Mouse (Mus musculus) limb, embryonic 11.5 days (tissue): ENCODE data around the gene Kdm7a. TPM values are rescaled to one million over a fixed set of nuclear protein-coding genes. Genes with fewer than 3 reads are reported as not detected.
A peak's percentile ranks its signal among the peaks of the same experiment; 100 is the strongest.

ENCODE experiments used
- ATAC-seq: fragments of 200-750 bp; cut with Nextera tagmentation; 2 replicates; pipeline ENCODE4 v1.8.0; 2017; ENCODE audit warnings: low read depth; ENCODE audit not compliant: insufficient number of reproducible peaks, low FRiP score, low TSS enrichment
- DNase-seq: peaks from one replicate; pipeline ENCODE4 v3.0.0-alpha.2; 2015; ENCODE audit warnings: low spot score
- H3K27ac ChIP-seq: fragments of 300-500 bp; sonication (generic); replicated peaks from 2 replicates; pipeline ENCODE4 v1.5.1; 2014; ENCODE audit warnings: low read depth, mild to moderate bottlenecking, low read length
- H3K27me3 ChIP-seq: fragments of 300-500 bp; sonication (generic); 2 replicates; pipeline ENCODE4 v1.6.1; 2014; ENCODE audit warnings: mild to moderate bottlenecking, low read length, mixed read lengths; ENCODE audit not compliant: control insufficient read depth, insufficient read depth
- H3K36me3 ChIP-seq: fragments of 300-500 bp; sonication (generic); 2 replicates; pipeline ENCODE4 v1.6.1; 2014; ENCODE audit warnings: mild to moderate bottlenecking, low read length, moderate library complexity, mixed read lengths; ENCODE audit not compliant: control insufficient read depth, insufficient read depth
- H3K4me1 ChIP-seq: fragments of 300-500 bp; sonication (generic); 2 replicates; pipeline ENCODE4 v1.6.1; 2014; ENCODE audit warnings: low read length, mixed read lengths; ENCODE audit not compliant: control insufficient read depth, insufficient read depth
- H3K4me2 ChIP-seq: fragments of 300-500 bp; sonication (generic); 2 replicates; pipeline ENCODE4 v1.6.1; 2014; ENCODE audit warnings: low read depth, mild to moderate bottlenecking, moderate library complexity; ENCODE audit not compliant: severe bottlenecking
- H3K4me3 ChIP-seq: fragments of 300-500 bp; sonication (generic); 2 replicates; pipeline ENCODE4 v1.5.1; 2014; ENCODE audit warnings: low read depth, low read length
- H3K9ac ChIP-seq: fragments of 300-500 bp; sonication (generic); 2 replicates; pipeline ENCODE4 v1.6.1; 2014; ENCODE audit warnings: mild to moderate bottlenecking, low read length
- H3K9me3 ChIP-seq: fragments of 300-500 bp; sonication (generic); 2 replicates; pipeline ENCODE4 v1.6.1; 2016; ENCODE audit warnings: low read length; ENCODE audit not compliant: control insufficient read depth
- WGBS: fragments of 180-500 bp; shearing (Covaris S2); extraction: QIAGEN DNeasy Blood & Tissue Kit; methylation state at CpG from one replicate; pipeline ENCODE4 v1.1.7; 2014; 5-methylcytosine and 5-hydroxymethylcytosine counted together
- polyA plus RNA-seq: library from polyadenylated mRNA; unstranded; fragments of >200 nt; fragmentation: Nextera tagmentation; extraction: Ambion mirVana; gene quantifications from 2 replicates; pipeline ENCODE4 v1.2.1, GENCODE M21; 2014

Kdm7a gene
- 10.7 and 11.8 TPM in 2 replicates for polyA plus RNA-seq

GRCm38 (mm10) chr6:39206581-39207461, at the start of gene Kdm7a:
TSS of gene Kdm7a (minus strand) at chr6:39206789.
- DNase-seq (peak; percentile 88), ATAC-seq (peak; percentile 65)
- H3K27me3 ChIP-seq: no peaks in the 10 kb centered on the region
- 0% methylated on average over 90 of the region's 124 CpGs for WGBS
- no peaks in the 10 kb centered on the region for H3K9me3 ChIP-seq
- H3K4me1 ChIP-seq: no peaks in the 10 kb centered on the region
- H3K4me2 ChIP-seq: peak within 1 kb of the TSS; percentile 76
- H3K27ac ChIP-seq: peak within 1 kb of the TSS; percentile 96
- no peaks in the 10 kb centered on the region for H3K36me3 ChIP-seq
- H3K4me3 ChIP-seq: peak within 1 kb of the TSS; percentile 92
- peak within 1 kb of the TSS; percentile 89 for H3K9ac ChIP-seq

- no peaks in the 10 kb centered on the region for H3K9me3 ChIP-seq
- H3K4me3 ChIP-seq: no peak overlapping the region
- H3K27me3 ChIP-seq: no peaks in the 10 kb centered on the region
- H3K9ac ChIP-seq: no peak overlapping the region
- peaks cover 12% of the 10 kb centered on the region for H3K4me1 ChIP-seq
- ATAC-seq: no peak
- no peak for DNase-seq
- H3K4me2 ChIP-seq: no peak overlapping the region
- WGBS: 61% methylated on average over 8 of the region's 8 CpGs
- no peak overlapping the region for H3K27ac ChIP-seq
- no peaks in the 10 kb centered on the region for H3K36me3 ChIP-seq
These were observed 48.7 kb upstream of the Kdm7a start for GRCm38 (mm10) chr6:39255271-39255670.

GRCm38 (mm10) chr6:39250055-39250454, 43.5 kb upstream of the Kdm7a start:
- no peak overlapping the region for H3K9ac ChIP-seq
- H3K36me3 ChIP-seq: no peaks in the 10 kb centered on the region
- no peak overlapping the region for H3K27ac ChIP-seq
- H3K4me2 ChIP-seq: no peak overlapping the region
- H3K4me1 ChIP-seq: no peaks in the 10 kb centered on the region
- H3K27me3 ChIP-seq: no peaks in the 10 kb centered on the region
- H3K4me3 ChIP-seq: no peak overlapping the region
- no peak for ATAC-seq
- WGBS: 87% methylated on average over 2 of the region's 2 CpGs
- no peaks in the 10 kb centered on the region for H3K9me3 ChIP-seq
- no peak for DNase-seq

- Histone ChIP-seq H3K4me3 (no peak overlapping the region), H3K27ac (no peak overlapping the region), H3K9me3 (no peaks in the 10 kb centered on the region), H3K4me2 (no peak overlapping the region), H3K4me1 (no peaks in the 10 kb centered on the region), H3K36me3 (no peaks in the 10 kb centered on the region), H3K27me3 (no peaks in the 10 kb centered on the region), H3K9ac (no peak overlapping the region)
- DNase-seq (peak; percentile 45), ATAC-seq (no peak)
- WGBS: 55% methylated on average over 16 of the region's 16 CpGs
These were observed 42.7 kb upstream of the Kdm7a start for GRCm38 (mm10) chr6:39249176-39249770.

- Histone ChIP-seq H3K9me3 (no peaks in the 10 kb centered on the region), H3K4me1 (peaks cover 18% of the 10 kb centered on the region), H3K4me3 (no peak overlapping the region), H3K27me3 (no peaks in the 10 kb centered on the region), H3K27ac (no peak overlapping the region), H3K9ac (no peak overlapping the region), H3K4me2 (no peak overlapping the region), H3K36me3 (no peaks in the 10 kb centered on the region)
- DNase-seq: no peak
- WGBS: 71% methylated on average over 9 of the region's 9 CpGs
- ATAC-seq: no peak
These were observed 37.5 kb upstream of the Kdm7a start for GRCm38 (mm10) chr6:39244066-39244465.

- Histone ChIP-seq H3K36me3 (no peaks in the 10 kb centered on the region), H3K4me3 (no peak overlapping the region), H3K9ac (no peak overlapping the region), H3K4me1 (peaks cover 18% of the 10 kb centered on the region), H3K27ac (peak overlapping the region; percentile 80), H3K4me2 (peak overlapping the region; percentile 24; the same call in 1 of the 2 replicates), H3K27me3 (no peaks in the 10 kb centered on the region), H3K9me3 (no peaks in the 10 kb centered on the region)
- WGBS: 39% methylated on average over 8 of the region's 8 CpGs
- ATAC-seq (no peak), DNase-seq (peak; percentile 34)
These were observed 36.9 kb upstream of the Kdm7a start for GRCm38 (mm10) chr6:39243511-39243961.

GRCm38 (mm10) chr6:39242718-39243471, 36.3 kb upstream of the Kdm7a start:
- H3K9me3 ChIP-seq: no peaks in the 10 kb centered on the region
- no peaks in the 10 kb centered on the region for H3K27me3 ChIP-seq
- H3K9ac ChIP-seq: no peak overlapping the region
- H3K27ac ChIP-seq: peak overlapping the region; percentile 80
- ATAC-seq (peak; percentile 93), DNase-seq (peak; percentile 86)
- 33% methylated on average over 8 of the region's 8 CpGs for WGBS
- H3K4me1 ChIP-seq: peaks cover 18% of the 10 kb centered on the region
- peak overlapping the region; percentile 24; the same call in 1 of the 2 replicates for H3K4me2 ChIP-seq
- no peaks in the 10 kb centered on the region for H3K36me3 ChIP-seq
- no peak overlapping the region for H3K4me3 ChIP-seq

- Histone ChIP-seq H3K36me3 (no peaks in the 10 kb centered on the region), H3K9ac (no peak overlapping the region), H3K27me3 (no peaks in the 10 kb centered on the region), H3K9me3 (no peaks in the 10 kb centered on the region), H3K4me3 (no peak overlapping the region), H3K4me2 (no peak overlapping the region), H3K27ac (no peak overlapping the region), H3K4me1 (peaks cover 18% of the 10 kb centered on the region)
- 78% methylated on average over 4 of the region's 4 CpGs for WGBS
- DNase-seq (no peak), ATAC-seq (no peak)
These were observed 34.9 kb upstream of the Kdm7a start for GRCm38 (mm10) chr6:39241421-39241891.
